Mouse (Mus musculus) urinary bladder, postnatal 10 days (tissue): ENCODE results near the gene Sf3b5.
"Not testable (repeated sequence)": the region's sequence is repeated elsewhere in the genome, so short reads cannot be mapped to it uniquely, and the experiment has no call there.

Experiments used
- DNase-seq: peaks from one replicate; pipeline ENCODE4 v3.0.0; 2022; ENCODE audit warnings: low spot score

Gene Sf3b5

DNA sequence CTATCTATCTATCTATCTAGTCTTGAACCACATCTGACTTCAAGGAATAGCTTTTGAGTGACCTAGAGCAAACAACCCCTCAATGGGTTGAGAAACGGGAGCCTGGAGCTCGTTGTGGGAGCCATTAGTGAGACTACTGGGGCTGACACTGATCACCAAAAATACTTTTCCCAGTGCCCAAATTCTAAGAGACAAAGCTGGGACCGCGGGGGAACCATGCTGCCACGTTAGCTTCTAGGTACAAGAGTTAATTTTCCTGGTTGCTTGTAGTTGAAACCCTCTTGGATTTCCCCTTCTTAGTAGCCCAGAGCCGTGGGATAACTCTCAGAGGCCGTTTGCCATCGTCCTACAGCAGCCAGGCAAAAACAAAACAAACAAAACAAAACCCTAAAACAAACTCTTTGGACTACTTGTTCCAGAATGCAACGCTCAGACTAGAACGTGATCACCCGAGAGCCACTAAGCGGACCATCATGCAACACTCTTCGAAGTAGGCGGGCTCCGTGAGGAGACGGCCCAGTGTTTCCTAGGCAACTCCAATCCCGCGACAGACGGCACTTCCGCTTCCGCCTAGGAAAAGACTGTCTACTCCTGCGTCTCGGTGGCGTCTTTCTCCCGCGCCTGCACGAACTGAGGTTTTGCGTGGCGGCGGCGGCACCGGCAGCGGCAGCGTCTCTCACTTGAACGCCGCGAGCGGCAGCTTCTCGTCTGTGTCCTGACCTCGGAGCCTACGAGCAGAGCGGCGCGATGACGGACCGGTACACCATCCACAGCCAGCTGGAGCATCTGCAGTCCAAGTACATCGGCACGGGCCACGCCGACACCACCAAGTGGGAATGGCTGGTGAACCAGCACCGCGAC lies 3.0 kb downstream of the Sf3b5 start:
- peak; percentile 85 for DNase-seq

DNA sequence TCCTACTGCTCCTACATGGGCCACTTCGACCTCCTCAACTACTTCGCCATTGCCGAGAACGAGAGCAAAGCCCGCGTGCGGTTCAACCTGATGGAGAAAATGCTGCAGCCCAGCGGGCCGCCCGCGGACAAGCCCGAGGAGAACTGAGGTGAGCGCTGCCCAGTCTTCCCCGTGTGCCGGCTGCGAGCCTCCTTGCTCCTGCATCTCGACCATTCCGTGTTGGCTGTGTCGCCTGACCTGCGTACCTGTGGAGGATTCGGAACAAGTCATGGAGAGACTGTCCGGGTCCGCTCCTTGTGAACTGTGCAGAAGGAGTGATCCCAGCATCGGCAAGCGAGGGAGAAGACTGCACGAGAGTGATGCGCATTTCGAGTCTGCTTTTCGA lies 3.6 kb downstream of the Sf3b5 start:
- no peak for DNase-seq

DNA sequence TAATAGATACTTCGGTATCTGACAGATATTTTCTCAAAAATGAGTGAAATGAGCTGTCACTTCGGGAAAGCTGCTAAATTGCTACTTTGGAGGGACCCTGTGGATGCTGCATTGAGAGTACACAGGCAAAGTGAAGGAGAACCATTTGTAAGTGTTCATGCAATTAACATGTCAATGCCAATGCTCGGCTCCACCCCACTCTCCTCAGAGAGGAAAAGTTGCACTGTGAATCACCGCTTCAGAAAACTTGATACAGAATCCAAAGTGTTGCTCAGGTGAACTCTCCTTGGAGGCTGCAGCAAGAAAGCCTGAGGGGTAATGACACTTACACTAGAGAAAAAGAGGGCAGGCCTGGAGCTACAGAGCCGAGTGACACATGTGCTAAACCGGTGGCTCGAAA lies 8.9 kb downstream of the Sf3b5 start:
- DNase-seq: no peak

DNA sequence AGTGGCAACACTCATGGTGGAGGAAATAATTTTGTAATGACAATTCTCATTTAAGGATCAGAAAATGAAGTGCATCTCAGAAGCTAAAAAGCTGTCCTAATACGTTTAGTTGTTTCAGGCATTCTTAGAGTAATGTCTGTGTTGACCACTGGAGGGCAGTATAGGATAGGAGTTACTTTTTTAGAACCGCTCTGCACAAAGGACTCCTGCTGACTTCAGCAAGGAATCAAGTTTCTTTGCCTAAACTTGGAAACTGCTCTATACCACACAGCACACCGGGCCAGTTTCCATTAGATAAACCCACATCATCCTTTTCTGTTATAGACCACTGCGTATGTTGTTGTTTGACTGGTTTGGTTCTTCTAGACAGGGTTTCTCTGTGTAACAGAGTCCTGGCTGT lies 11.4 kb downstream of the Sf3b5 start:
- DNase-seq: no peak

DNA sequence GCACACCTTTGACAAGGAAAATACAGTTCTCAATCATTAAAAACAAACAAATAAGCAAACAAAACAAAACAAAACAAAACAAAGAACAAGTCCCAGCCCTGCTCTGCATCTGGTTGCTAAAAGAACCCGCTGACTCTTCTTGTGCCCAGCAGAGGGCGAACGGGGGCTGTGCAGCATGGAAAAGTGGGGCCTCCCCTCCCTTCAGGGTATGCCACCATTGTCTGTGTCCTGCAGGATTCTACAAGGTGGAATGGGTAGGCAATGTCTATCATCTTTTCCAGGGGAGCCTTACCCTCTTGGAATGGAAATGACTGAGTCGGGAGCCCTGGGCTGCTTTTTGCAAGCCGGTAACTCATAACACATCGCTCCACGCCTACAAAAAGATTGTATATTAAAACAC lies 13.4 kb downstream of the Sf3b5 start:
- DNase-seq: no peak

DNA sequence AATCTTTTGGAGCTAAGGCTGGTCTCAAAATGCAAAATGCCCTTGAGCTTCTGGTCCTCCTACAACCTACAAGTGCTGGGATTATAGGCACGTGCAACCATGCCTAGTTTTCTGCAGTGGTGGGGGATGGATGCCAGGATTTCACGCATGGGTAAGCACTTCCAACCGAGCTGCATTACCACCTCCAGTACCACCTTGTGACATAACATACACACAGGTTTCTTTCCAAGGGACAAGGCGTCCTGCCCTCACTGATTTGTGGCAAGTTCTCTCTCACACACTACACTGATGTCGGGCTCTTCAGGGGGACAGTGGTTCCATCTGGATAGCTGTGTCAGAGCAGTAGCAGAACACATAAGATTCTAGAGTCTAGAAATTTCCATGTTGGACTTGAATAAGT lies 13.9 kb downstream of the Sf3b5 start:
- no peak for DNase-seq

DNA sequence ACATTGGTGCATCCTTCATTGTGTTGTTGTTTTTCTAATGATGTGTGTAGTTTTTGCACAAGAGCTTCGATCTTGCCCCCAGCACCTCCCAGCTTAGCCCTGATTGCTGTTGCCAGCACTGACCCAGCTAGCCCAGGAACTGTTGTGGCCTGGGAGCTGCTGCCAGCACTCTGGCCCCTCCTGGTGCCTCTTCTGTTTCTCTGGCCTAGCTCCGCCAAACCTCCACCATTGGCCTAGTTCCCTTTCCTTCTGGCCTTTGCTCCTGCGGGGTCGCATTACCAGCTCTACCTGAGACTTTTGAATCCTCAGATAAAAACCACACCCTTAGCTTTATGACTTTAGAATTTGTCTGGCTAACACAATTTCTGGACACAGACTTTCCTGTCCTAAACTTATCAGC lies 17.0 kb downstream of the Sf3b5 start:
- no peak for DNase-seq

DNA sequence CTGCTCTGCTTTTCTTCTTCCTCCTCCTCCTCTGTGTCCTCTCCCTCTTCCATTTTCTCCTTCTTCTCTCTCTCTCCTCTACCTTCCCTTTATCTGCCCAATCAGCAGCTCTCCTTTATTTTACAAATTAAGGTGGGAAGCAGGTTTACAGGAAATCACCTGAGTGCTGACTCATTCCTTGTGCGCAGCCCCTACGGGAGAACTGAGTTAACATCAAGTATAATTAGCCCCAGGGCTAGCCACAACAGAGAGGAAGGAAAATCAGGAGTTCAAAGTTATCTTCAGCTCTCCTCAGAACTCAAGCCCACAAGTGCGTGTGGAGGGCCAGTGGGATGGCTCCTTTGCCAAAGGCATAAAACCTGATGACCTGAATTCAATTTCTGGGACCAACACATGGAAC lies 18.8 kb downstream of the Sf3b5 start:
- not testable (repeated sequence) for DNase-seq

DNA sequence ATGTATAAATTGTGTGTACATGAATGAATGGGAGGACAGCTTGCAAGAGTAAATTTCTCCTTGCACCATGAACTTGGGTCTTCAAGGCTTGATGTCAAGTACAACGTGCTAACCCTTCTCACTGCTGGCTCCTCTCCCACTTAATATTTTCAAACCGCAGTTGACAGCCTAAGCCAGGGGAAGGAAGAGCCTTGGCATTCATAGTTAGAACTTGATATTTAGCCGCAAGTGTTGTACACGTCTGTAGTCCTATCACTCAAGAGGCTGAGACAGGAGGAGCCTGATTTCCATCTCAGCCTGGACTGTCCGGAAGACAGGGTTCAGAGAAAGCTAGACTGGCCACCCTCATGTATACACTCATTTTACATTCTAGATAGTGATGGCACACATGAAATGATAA lies 22.6 kb downstream of the Sf3b5 start:
- no peak for DNase-seq

DNA sequence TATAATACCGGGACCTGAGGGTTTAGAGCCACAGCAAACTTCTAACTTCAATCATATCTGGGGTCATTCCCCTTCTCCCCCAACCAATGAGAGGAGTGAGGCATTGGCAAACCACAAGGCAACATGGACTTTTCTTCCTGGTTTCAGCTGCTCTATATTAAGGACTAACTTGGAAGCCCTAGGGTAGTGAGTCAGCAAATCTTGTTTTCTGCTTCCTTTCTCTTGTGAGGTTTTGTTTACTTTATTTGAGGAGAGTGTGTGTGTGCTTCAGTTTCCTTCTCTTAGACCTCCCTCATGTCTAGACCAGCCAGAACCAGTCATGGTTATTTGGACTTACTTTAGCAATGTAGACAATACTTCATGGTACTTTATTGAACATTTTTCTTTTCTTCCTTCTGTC lies 23.1 kb downstream of the Sf3b5 start:
- DNase-seq: no peak

DNA sequence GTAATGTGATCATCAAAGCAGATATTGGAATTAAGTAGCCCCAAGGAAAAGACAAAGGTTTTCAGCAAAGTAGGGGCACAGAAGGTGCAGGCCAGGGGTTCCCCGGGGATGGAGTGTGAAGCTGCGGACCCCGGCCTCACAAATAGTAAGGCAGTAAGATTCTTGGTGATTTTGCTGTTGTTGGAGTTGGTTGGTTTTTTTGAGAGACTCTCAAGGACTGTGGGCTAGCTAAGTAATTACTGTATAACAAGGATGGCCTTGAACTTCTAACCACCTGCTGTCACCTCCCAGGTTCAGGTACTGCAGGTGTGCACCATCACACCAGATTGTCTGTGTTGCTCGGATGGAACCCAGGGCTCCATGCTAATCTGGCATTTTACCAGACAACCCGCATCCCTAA lies 24.3 kb downstream of the Sf3b5 start:
- DNase-seq: no peak

DNA sequence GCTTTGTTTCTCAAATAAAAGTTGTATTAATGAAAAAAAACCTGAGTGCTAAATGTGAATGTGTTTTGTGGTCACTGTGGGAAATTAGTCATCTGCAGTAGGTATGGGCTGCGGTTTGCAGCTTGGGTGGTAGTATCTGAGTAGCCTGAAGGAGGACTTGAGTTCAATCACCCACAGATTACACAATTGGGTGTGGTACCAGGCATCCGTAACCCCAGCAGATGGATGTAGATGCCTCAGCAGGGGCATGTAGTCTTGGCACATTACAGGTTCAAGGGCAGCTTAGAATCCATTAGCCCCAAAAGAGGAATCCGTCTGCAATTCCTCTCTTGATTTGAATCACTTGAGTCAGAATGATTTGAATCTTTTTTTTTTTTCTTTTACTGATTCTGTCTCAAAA lies 30.1 kb downstream of the Sf3b5 start:
- no peak for DNase-seq

DNA sequence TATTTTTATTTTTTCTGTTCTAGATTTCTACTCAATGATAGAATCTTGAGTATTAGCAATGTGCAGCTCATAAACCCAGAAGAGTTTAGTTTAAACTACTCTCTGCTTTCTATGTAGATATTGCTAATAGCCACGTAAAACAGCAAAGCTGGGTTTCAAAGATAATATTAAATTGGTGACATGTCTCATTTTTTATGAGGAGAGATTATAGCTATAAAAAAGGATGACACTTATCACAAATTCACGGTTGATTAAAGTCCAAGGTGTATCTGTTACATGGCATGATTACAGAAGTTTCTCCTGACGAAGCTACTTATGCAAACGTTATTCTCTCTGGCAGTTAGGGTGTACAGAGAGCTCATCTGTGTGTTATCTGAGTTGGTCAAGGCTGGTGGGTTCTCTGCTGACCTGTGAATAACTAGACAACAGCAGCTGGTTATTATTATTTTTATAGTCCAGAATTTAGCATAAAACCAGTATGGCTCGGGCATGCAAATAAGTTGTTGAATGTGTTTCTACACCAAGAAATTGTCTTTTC lies 34.6 kb downstream of the Sf3b5 start:
- DNase-seq: no peak

DNA sequence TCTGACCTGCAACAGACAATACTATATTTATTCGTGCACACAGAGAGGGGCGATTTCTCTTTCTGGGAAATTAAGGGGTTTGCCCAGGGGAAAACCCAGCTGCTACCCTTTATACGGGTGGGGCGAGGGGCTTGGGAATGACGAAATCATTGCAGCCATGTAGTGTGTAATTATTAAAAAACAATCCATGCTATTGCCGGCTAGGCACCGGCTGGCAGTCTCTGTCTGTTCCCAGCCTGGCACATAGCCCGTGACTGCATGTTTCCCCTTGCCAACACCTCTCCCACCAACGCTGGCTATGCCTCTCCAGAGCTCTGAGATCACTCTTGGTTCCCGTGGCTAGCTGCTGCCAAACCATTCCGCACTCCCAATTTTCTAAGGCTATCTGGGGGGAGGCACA lies 39.5 kb downstream of the Sf3b5 start:
- no peak for DNase-seq

DNA sequence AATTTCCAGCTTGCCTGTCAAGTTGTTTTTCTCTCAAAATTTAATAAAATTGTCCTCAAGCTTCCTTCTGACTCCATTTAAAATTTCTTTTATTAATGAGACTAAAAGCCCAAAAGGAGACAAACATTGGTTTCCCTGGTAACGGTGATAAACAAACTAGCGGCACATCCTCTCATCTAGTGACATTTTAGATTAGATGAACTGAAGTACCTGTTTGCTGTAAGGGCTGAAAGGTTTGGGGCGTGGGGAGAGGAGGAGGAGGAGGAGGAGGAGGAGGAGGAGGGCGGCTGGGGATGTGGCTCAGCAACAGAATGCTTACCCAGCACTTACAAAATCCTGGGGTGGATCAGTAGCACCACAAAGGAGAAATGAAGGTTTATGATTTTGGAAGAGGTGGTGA lies 42.7 kb downstream of the Sf3b5 start:
- DNase-seq: no peak

DNA sequence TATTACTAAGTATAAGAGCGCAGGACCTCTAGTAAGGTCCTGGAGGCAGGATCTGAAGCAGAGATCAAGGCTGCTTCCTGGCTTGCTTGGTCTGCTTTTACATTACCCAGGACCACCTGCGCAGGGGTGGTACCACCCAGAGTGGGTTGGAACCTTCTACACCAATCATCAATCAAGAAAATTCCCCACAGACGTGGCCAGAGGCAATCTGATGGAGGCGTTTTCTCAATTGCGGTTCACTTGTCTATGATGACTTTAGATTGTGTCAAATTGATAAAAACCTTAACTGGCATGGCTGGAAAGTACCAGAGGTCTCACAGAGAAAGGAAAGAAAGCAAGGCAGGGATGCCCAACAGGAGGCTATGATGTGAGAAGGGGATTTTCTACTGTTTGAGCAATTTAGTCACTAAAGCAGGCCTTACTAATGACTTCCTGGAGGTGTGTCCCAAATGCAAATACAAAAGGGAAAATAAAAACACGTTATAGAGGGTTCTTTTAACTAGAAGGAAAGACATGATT lies 51.8 kb downstream of the Sf3b5 start:
- DNase-seq: no peak
